Mouse (Mus musculus) lung, postnatal 0 days (tissue): ENCODE data around the gene Jam3. TPM values are rescaled to one million over a fixed set of nuclear protein-coding genes. Genes with fewer than 3 reads are reported as not detected.

ENCODE experiments used
- ATAC-seq: fragments of 200-750 bp; cut with Nextera tagmentation; 2 replicates; pipeline ENCODE4 v1.8.0; 2017; ENCODE audit warnings: moderate library complexity
- DNase-seq: peaks from one replicate; pipeline ENCODE4 v3.0.0-alpha.2; 2016; ENCODE audit warnings: low spot score
- H3K27ac ChIP-seq: fragments of 300-500 bp; sonication (generic); 2 replicates; pipeline ENCODE4 v1.5.1; 2014; ENCODE audit warnings: antibody characterized with exemption, mild to moderate bottlenecking, low read length, mixed read lengths
- H3K27me3 ChIP-seq: fragments of 300-500 bp; sonication (generic); replicated peaks from 2 replicates; pipeline ENCODE4 v1.6.1; 2014; ENCODE audit warnings: low read length, mixed read lengths; ENCODE audit not compliant: insufficient read depth
- H3K36me3 ChIP-seq: fragments of 300-500 bp; sonication (generic); 2 replicates; pipeline ENCODE4 v1.6.1; 2014; ENCODE audit warnings: low read length, mixed read lengths; ENCODE audit not compliant: insufficient read depth
- H3K4me1 ChIP-seq: fragments of 300-500 bp; sonication (generic); 2 replicates; pipeline ENCODE4 v1.6.1; 2014; ENCODE audit warnings: antibody characterized with exemption, low read depth, low read length, mixed read lengths; ENCODE audit not compliant: insufficient read depth
- H3K4me2 ChIP-seq: fragments of 300-500 bp; sonication (generic); replicated peaks from 2 replicates; pipeline ENCODE4 v1.6.1; 2014; ENCODE audit warnings: low read depth, mild to moderate bottlenecking, low read length, moderate library complexity, mixed read lengths
- H3K4me3 ChIP-seq: fragments of 300-500 bp; sonication (generic); 2 replicates; pipeline ENCODE4 v1.5.1; 2014; ENCODE audit warnings: low read depth, low read length
- H3K9ac ChIP-seq: fragments of 300-500 bp; sonication (generic); replicated peaks from 2 replicates; pipeline ENCODE4 v1.6.1; 2014; ENCODE audit warnings: low read depth, mild to moderate bottlenecking
- H3K9me3 ChIP-seq: fragments of 300-500 bp; sonication (generic); 2 replicates; pipeline ENCODE4 v1.6.1; 2016; ENCODE audit warnings: low read length, mixed read lengths
- CTCF ChIP-seq: IDR thresholded peaks from 2 replicates; pipeline ENCODE4 v1.5.1; 2016; ENCODE audit warnings: antibody characterized with exemption, mild to moderate bottlenecking
- EP300 ChIP-seq: IDR thresholded peaks from 2 replicates; pipeline ENCODE4 v1.6.1; 2016; ENCODE audit warnings: antibody characterized with exemption, mild to moderate bottlenecking, control low read depth
- whole genome bisulfite sequencing: fragments of 180-500 bp; shearing (Covaris S2); extraction: QIAGEN DNeasy Blood & Tissue Kit; methylation state at CpG from one replicate; pipeline ENCODE4 v1.1.7; 2014; 5-methylcytosine and 5-hydroxymethylcytosine counted together
- polyA plus RNA-seq: library from polyadenylated mRNA; unstranded; fragments of >200 nt; fragmentation: Nextera tagmentation; extraction: Ambion mirVana; gene quantifications from 2 replicates; pipeline ENCODE4 v1.2.1, GENCODE M21; 2015

Jam3 gene
- polyA plus RNA-seq, 1 experiment from 2014 or later, result 18.9 TPM

GRCm38 (mm10) chr9:27110681-27111080 lies 44.5 kb downstream of the Jam3 start:
- H3K4me1 ChIP-seq, result no peaks in the 10 kb centered on the region
- H3K9me3 ChIP-seq, result no peaks in the 10 kb centered on the region
- no peak overlapping the region for H3K4me2 ChIP-seq
- H3K4me3 ChIP-seq, result no peak overlapping the region
- TF ChIP-seq CTCF, result no peak
- TF ChIP-seq EP300, result no peak
- WGBS, result 44% methylated on average over 5 of the region's 5 CpGs
- peak; percentile 18 for DNase-seq
- H3K36me3 ChIP-seq, result no peaks in the 10 kb centered on the region
- no peak for ATAC-seq
- no peak overlapping the region for H3K27ac ChIP-seq
- H3K27me3 ChIP-seq, result no peaks in the 10 kb centered on the region
- no peak overlapping the region for H3K9ac ChIP-seq

- H3K4me1 ChIP-seq, result no peaks in the 10 kb centered on the region
- no peak overlapping the region; the same call in 1 of the 2 replicates for H3K4me2 ChIP-seq
- H3K36me3 ChIP-seq, result no peaks in the 10 kb centered on the region
- H3K4me3 ChIP-seq, result no peak overlapping the region
- TF ChIP-seq EP300, result peak; percentile 26; the same call in 1 of the 2 replicates
- peak; percentile 25 for TF ChIP-seq CTCF
- H3K27me3 ChIP-seq, result no peaks in the 10 kb centered on the region
- no peak overlapping the region for H3K9ac ChIP-seq
- ATAC-seq (peak; percentile 84), DNase-seq (peak; percentile 51)
- no peaks in the 10 kb centered on the region for H3K9me3 ChIP-seq
- no peak overlapping the region for H3K27ac ChIP-seq
- WGBS, result 58% methylated on average over 22 of the region's 22 CpGs
Measured at GRCm38 (mm10) chr9:27109533-27110514, 45.4 kb downstream of the Jam3 start.

GRCm38 (mm10) chr9:27108451-27108850 lies 46.8 kb downstream of the Jam3 start:
- DNase-seq, result no peak
- WGBS, result 64% methylated on average over 4 of the region's 4 CpGs
- no peak overlapping the region for H3K9ac ChIP-seq
- no peak overlapping the region for H3K4me3 ChIP-seq
- H3K9me3 ChIP-seq, result no peaks in the 10 kb centered on the region
- H3K27ac ChIP-seq, result no peak overlapping the region
- no peaks in the 10 kb centered on the region for H3K36me3 ChIP-seq
- ATAC-seq, result no peak
- no peaks in the 10 kb centered on the region for H3K4me1 ChIP-seq
- H3K27me3 ChIP-seq, result no peaks in the 10 kb centered on the region
- no peak for TF ChIP-seq CTCF
- no peak for TF ChIP-seq EP300
- no peak overlapping the region for H3K4me2 ChIP-seq

DNA sequence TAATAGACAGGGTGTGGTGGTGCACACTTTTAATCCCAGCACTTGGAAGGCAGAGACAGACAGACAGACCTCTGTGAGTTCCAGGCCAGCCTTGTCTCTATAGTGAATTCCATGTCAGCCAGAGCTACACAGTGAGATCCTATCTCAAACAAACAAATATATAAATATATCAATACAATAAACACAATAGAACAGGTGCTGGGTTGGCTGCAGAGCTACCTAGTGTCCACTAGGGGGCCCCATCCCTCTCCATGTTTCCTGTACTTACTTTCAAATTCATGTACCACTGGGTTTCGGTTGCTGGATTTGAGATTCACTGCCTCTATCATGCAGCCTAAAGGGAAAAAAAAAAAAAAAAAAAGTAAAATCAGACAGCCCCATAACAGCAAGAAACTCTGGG lies 49.1 kb downstream of the Jam3 start:
- no peak overlapping the region for H3K9ac ChIP-seq
- no peak overlapping the region for H3K4me2 ChIP-seq
- no peaks in the 10 kb centered on the region for H3K36me3 ChIP-seq
- H3K27me3 ChIP-seq, result no peaks in the 10 kb centered on the region
- 58% methylated on average over 1 of the region's 1 CpGs for WGBS
- H3K4me1 ChIP-seq, result no peaks in the 10 kb centered on the region
- H3K27ac ChIP-seq, result no peak overlapping the region
- ATAC-seq (no peak; the same call in 1 of the 2 replicates), DNase-seq (peak; percentile 72)
- TF ChIP-seq EP300, result no peak
- peak; percentile 80 for TF ChIP-seq CTCF
- H3K4me3 ChIP-seq, result no peak overlapping the region
- H3K9me3 ChIP-seq, result no peaks in the 10 kb centered on the region

DNA sequence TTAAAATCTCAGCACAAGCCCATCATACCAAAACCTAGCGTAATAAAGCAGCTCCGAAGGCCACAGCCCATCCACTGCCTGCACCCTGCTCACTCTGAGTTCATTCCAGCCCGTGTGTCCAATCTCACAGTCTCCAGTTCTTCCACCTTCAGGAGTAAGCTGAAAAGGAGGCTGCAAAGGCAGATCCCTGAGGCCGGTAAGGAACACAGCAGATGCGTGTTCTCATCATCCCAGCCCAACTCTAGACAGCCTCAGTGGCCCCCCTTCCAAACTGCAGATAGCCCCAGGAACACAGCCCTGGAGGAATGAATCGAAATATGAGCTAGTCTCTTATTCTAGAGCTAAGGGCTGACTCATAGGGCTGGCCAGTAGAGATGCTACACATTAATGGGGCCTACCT lies 53.8 kb downstream of the Jam3 start:
- ATAC-seq (no peak), DNase-seq (no peak)

DNA sequence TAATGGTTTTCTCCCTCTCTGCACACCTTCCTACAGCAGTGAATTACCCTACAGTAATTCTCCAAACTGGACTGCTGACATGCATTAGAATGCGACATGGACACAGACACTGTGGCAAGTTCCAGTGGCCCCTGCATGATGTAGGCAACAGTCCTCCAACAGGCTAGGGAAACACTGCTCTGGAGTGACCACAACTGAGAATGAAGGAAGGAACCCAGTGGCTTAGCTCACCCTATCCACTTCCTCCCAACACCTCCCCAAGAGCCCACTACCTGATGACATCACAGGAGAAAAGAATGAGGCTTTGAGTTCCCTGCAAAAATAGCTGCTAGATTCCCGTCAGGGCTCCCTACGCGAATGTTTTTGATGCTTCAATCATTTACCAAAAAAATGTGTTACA lies 55.7 kb downstream of the Jam3 start:
- Histone ChIP-seq H3K4me2 (no peak overlapping the region), H3K9ac (no peak overlapping the region), H3K9me3 (no peaks in the 10 kb centered on the region), H3K36me3 (0 out of 2 replicates have a peak, but pooled peaks cover 7% of the 10 kb centered on the region), H3K27ac (no peak overlapping the region), H3K4me3 (no peak overlapping the region), H3K27me3 (no peaks in the 10 kb centered on the region), H3K4me1 (no peaks in the 10 kb centered on the region)
- TF ChIP-seq CTCF (no peak), EP300 (no peak)
- WGBS, result 69% methylated on average over 4 of the region's 4 CpGs
- no peak for DNase-seq
- no peak for ATAC-seq

More for the DNA sequence above, 53.8 kb downstream of the Jam3 start:
- H3K4me1 ChIP-seq, result no peaks in the 10 kb centered on the region
- no peaks in the 10 kb centered on the region for H3K36me3 ChIP-seq
- no peaks in the 10 kb centered on the region for H3K27me3 ChIP-seq
- no peak overlapping the region for H3K4me2 ChIP-seq
- H3K9ac ChIP-seq, result no peak overlapping the region
- H3K27ac ChIP-seq, result no peak overlapping the region
- TF ChIP-seq CTCF, result no peak
- no peak for TF ChIP-seq EP300
- WGBS, result 89% methylated on average over 6 of the region's 6 CpGs
- H3K4me3 ChIP-seq, result no peak overlapping the region
- H3K9me3 ChIP-seq, result no peaks in the 10 kb centered on the region
